Mouse (Mus musculus) midbrain, embryonic 13.5 days (tissue): ENCODE measurements around the gene Dlgap5. TPM values are rescaled to one million over a fixed set of nuclear protein-coding genes. Genes with fewer than 3 reads are reported as not detected.

Source experiments
- ATAC-seq: fragments of 200-750 bp; cut with Nextera tagmentation; 2 replicates; pipeline ENCODE4 v1.8.0; 2017; ENCODE audit warnings: mild to moderate bottlenecking, moderate TSS enrichment, moderate library complexity
- H3K27ac ChIP-seq: fragments of 300-500 bp; sonication (generic); 2 replicates; pipeline ENCODE4 v1.5.1; 2015; ENCODE audit warnings: inconsistent platforms, mild to moderate bottlenecking, moderate library complexity
- H3K27me3 ChIP-seq: fragments of 300-500 bp; sonication (generic); 2 replicates; pipeline ENCODE4 v1.6.1; 2015; ENCODE audit warnings: mild to moderate bottlenecking, inconsistent platforms
- H3K36me3 ChIP-seq: fragments of 300-500 bp; sonication (generic); 2 replicates; pipeline ENCODE4 v1.6.1; 2015; ENCODE audit warnings: mild to moderate bottlenecking, inconsistent platforms
- H3K4me1 ChIP-seq: fragments of 300-500 bp; sonication (generic); replicated peaks from 2 replicates; pipeline ENCODE4 v1.6.1; 2015; ENCODE audit warnings: inconsistent platforms
- H3K4me2 ChIP-seq: fragments of 300-500 bp; sonication (generic); replicated peaks from 2 replicates; pipeline ENCODE4 v1.6.1; 2015; ENCODE audit warnings: moderate library complexity, mild to moderate bottlenecking, inconsistent platforms
- H3K4me3 ChIP-seq: fragments of 300-500 bp; sonication (generic); replicated peaks from 2 replicates; pipeline ENCODE4 v1.5.1; 2015; ENCODE audit warnings: mild to moderate bottlenecking, inconsistent platforms
- H3K9ac ChIP-seq: fragments of 300-500 bp; sonication (generic); replicated peaks from 2 replicates; pipeline ENCODE4 v1.6.1; 2015; ENCODE audit warnings: mild to moderate bottlenecking, inconsistent platforms
- H3K9me3 ChIP-seq: fragments of 300-500 bp; sonication (generic); 2 replicates; pipeline ENCODE4 v1.6.1; 2016; ENCODE audit warnings: mild to moderate bottlenecking, inconsistent platforms
- WGBS: fragments of 180-500 bp; shearing (Covaris S2); methylation state at CpG from one replicate; pipeline ENCODE4 v1.1.7; 2015; 5-methylcytosine and 5-hydroxymethylcytosine counted together
- polyA plus RNA-seq: library from polyadenylated mRNA; unstranded; fragments of >200 nt; fragmentation: Nextera tagmentation; extraction: Ambion mirVana; gene quantifications from 2 replicates; pipeline ENCODE4 v1.2.1, GENCODE M21; 2015

Dlgap5 gene
- polyA plus RNA-seq, 1 experiment from 2014 or later = 20.1 TPM

GRCm38 (mm10) chr14:47393354-47394094 lies 24.7 kb downstream of the Dlgap5 start:
- ATAC-seq = no peak
- WGBS = 95% methylated on average over 10 of the region's 10 CpGs
- H3K36me3 ChIP-seq = peaks cover 57% of the 10 kb centered on the region

GRCm38 (mm10) chr14:47386125-47386524 lies 32.1 kb downstream of the Dlgap5 start:
- no peak for ATAC-seq
- 89% methylated on average over 11 of the region's 11 CpGs for WGBS

More at GRCm38 (mm10) chr14:47393354-47394094, 24.7 kb downstream of the Dlgap5 start:
- Histone ChIP-seq H3K9me3 (no peaks in the 10 kb centered on the region), H3K4me1 (no peaks in the 10 kb centered on the region), H3K4me2 (no peak overlapping the region), H3K27me3 (no peaks in the 10 kb centered on the region), H3K27ac (no peak overlapping the region), H3K9ac (no peak overlapping the region), H3K4me3 (no peak overlapping the region)

GRCm38 (mm10) chr14:47384653-47385052 lies 33.6 kb downstream of the Dlgap5 start:
- H3K27me3 ChIP-seq = no peaks in the 10 kb centered on the region
- ATAC-seq = no peak
- no peak overlapping the region for H3K4me2 ChIP-seq
- H3K4me1 ChIP-seq = no peaks in the 10 kb centered on the region
- 90% methylated on average over 10 of the region's 10 CpGs for WGBS
- no peak overlapping the region for H3K27ac ChIP-seq
- no peak overlapping the region for H3K4me3 ChIP-seq
- H3K9ac ChIP-seq = no peak overlapping the region
- no peaks in the 10 kb centered on the region for H3K9me3 ChIP-seq
- peaks cover 23% of the 10 kb centered on the region for H3K36me3 ChIP-seq

More at GRCm38 (mm10) chr14:47386125-47386524, 32.1 kb downstream of the Dlgap5 start:
- peaks cover 35% of the 10 kb centered on the region for H3K36me3 ChIP-seq
- H3K4me1 ChIP-seq = no peaks in the 10 kb centered on the region
- H3K27me3 ChIP-seq = no peaks in the 10 kb centered on the region
- H3K9ac ChIP-seq = no peak overlapping the region
- no peak overlapping the region for H3K4me3 ChIP-seq
- H3K4me2 ChIP-seq = no peak overlapping the region
- H3K27ac ChIP-seq = no peak overlapping the region
- H3K9me3 ChIP-seq = no peaks in the 10 kb centered on the region

GRCm38 (mm10) chr14:47383911-47384310 lies 34.3 kb downstream of the Dlgap5 start:
- Histone ChIP-seq H3K36me3 (peaks cover 20% of the 10 kb centered on the region; the same call in 1 of the 2 replicates), H3K9me3 (no peaks in the 10 kb centered on the region), H3K9ac (no peak overlapping the region), H3K4me2 (no peak overlapping the region), H3K27me3 (no peaks in the 10 kb centered on the region), H3K4me3 (no peak overlapping the region), H3K27ac (no peak overlapping the region), H3K4me1 (no peaks in the 10 kb centered on the region)
- no peak for ATAC-seq
- WGBS = 91% methylated on average over 7 of the region's 7 CpGs

GRCm38 (mm10) chr14:47378336-47378735 lies 39.9 kb downstream of the Dlgap5 start:
- H3K9me3 ChIP-seq = no peaks in the 10 kb centered on the region

GRCm38 (mm10) chr14:47376526-47376925 lies 41.7 kb downstream of the Dlgap5 start:
- no peak overlapping the region for H3K27ac ChIP-seq
- H3K9ac ChIP-seq = no peak overlapping the region
- WGBS = 81% methylated on average over 2 of the region's 2 CpGs
- H3K27me3 ChIP-seq = peaks cover 22% of the 10 kb centered on the region
- H3K9me3 ChIP-seq = no peaks in the 10 kb centered on the region
- no peak for ATAC-seq
- no peaks in the 10 kb centered on the region for H3K36me3 ChIP-seq
- no peak overlapping the region for H3K4me2 ChIP-seq
- peaks cover 10% of the 10 kb centered on the region for H3K4me1 ChIP-seq
- H3K4me3 ChIP-seq = no peak overlapping the region

More at GRCm38 (mm10) chr14:47378336-47378735, 39.9 kb downstream of the Dlgap5 start:
- no peak overlapping the region for H3K9ac ChIP-seq
- H3K27me3 ChIP-seq = peaks cover 14% of the 10 kb centered on the region
- no peak overlapping the region for H3K4me3 ChIP-seq
- ATAC-seq = no peak
- H3K36me3 ChIP-seq = no peaks in the 10 kb centered on the region
- H3K27ac ChIP-seq = no peak overlapping the region
- peaks cover 10% of the 10 kb centered on the region for H3K4me1 ChIP-seq
- H3K4me2 ChIP-seq = no peak overlapping the region
- WGBS = 90% methylated on average over 7 of the region's 7 CpGs

- Histone ChIP-seq H3K27ac (no peak overlapping the region), H3K4me2 (peak overlapping the region; percentile 56), H3K4me1 (peaks cover 10% of the 10 kb centered on the region), H3K36me3 (no peaks in the 10 kb centered on the region), H3K9me3 (no peaks in the 10 kb centered on the region), H3K27me3 (peaks cover 22% of the 10 kb centered on the region), H3K4me3 (peak overlapping the region; percentile 30), H3K9ac (no peak overlapping the region)
- 16% methylated on average over 49 of the region's 49 CpGs for WGBS
- ATAC-seq = peak; percentile 45
Measured at GRCm38 (mm10) chr14:47373728-47374678, 44.2 kb downstream of the Dlgap5 start.

GRCm38 (mm10) chr14:47371689-47372088 lies 46.5 kb downstream of the Dlgap5 start:
- H3K9ac ChIP-seq = no peak overlapping the region
- no peak for ATAC-seq
- H3K9me3 ChIP-seq = no peaks in the 10 kb centered on the region
- H3K27ac ChIP-seq = no peak overlapping the region
- H3K4me2 ChIP-seq = no peak overlapping the region
- no peaks in the 10 kb centered on the region for H3K36me3 ChIP-seq
- no peak overlapping the region for H3K4me3 ChIP-seq
- peaks cover 22% of the 10 kb centered on the region for H3K27me3 ChIP-seq
- WGBS = 63% methylated on average over 6 of the region's 6 CpGs
- H3K4me1 ChIP-seq = peaks cover 23% of the 10 kb centered on the region

- peaks cover 23% of the 10 kb centered on the region for H3K4me1 ChIP-seq
- no peak for ATAC-seq
- no peaks in the 10 kb centered on the region for H3K9me3 ChIP-seq
- H3K36me3 ChIP-seq = no peaks in the 10 kb centered on the region
- H3K4me2 ChIP-seq = no peak overlapping the region
- H3K4me3 ChIP-seq = no peak overlapping the region
- H3K27me3 ChIP-seq = peaks cover 22% of the 10 kb centered on the region
- WGBS = 87% methylated on average over 3 of the region's 3 CpGs
- H3K9ac ChIP-seq = no peak overlapping the region
- no peak overlapping the region for H3K27ac ChIP-seq
Measured at GRCm38 (mm10) chr14:47370790-47371189, 47.4 kb downstream of the Dlgap5 start.

- Histone ChIP-seq H3K4me1 (peaks cover 27% of the 10 kb centered on the region), H3K9me3 (no peaks in the 10 kb centered on the region), H3K27me3 (peaks cover 20% of the 10 kb centered on the region), H3K9ac (no peak overlapping the region), H3K4me3 (no peak overlapping the region), H3K36me3 (no peaks in the 10 kb centered on the region), H3K27ac (no peak overlapping the region), H3K4me2 (no peak overlapping the region)
- ATAC-seq = no peak
- WGBS = 87% methylated on average over 5 of the region's 5 CpGs
Measured at GRCm38 (mm10) chr14:47369741-47370140, 48.5 kb downstream of the Dlgap5 start.

GRCm38 (mm10) chr14:47367461-47367860 lies 50.7 kb downstream of the Dlgap5 start, which contains the start of gene Lgals3:
Gene Lgals3 (plus strand): TSS chr14:47367751.
- 25% methylated on average over 9 of the region's 9 CpGs for WGBS
- ATAC-seq = peak; percentile 96
- no peaks in the 10 kb centered on the region; the same call in 1 of the 2 replicates for H3K27me3 ChIP-seq
- peaks cover 17% of the 10 kb centered on the region for H3K4me1 ChIP-seq
- H3K4me2 ChIP-seq = peak within 1 kb of the TSS; percentile 28
- H3K4me3 ChIP-seq = no peak within 1 kb of the TSS
- no peak within 1 kb of the TSS for H3K9ac ChIP-seq
- H3K36me3 ChIP-seq = no peaks in the 10 kb centered on the region
- 0 out of 2 replicates have a peak within 1 kb of the TSS, but pooled peaks have one; percentile 40 for H3K27ac ChIP-seq
- no peaks in the 10 kb centered on the region for H3K9me3 ChIP-seq

- Histone ChIP-seq H3K36me3 (no peaks in the 10 kb centered on the region), H3K4me1 (peaks cover 17% of the 10 kb centered on the region), H3K27me3 (no peaks in the 10 kb centered on the region), H3K9me3 (no peaks in the 10 kb centered on the region), H3K4me2 (no peak overlapping the region), H3K4me3 (no peak overlapping the region), H3K27ac (0 out of 2 replicates have a peak overlapping the region, but pooled peaks have one; percentile 4), H3K9ac (no peak overlapping the region)
- WGBS = 60% methylated on average over 7 of the region's 7 CpGs
- ATAC-seq = peak; percentile 59; the same call in 1 of the 2 replicates
Measured at GRCm38 (mm10) chr14:47366881-47367321, 51.3 kb downstream of the Dlgap5 start.
